Mouse (Mus musculus) brain, embryonic 14.5 days (tissue): ENCODE results near the gene Ctsd. TPM values are rescaled to one million over a fixed set of nuclear protein-coding genes. Genes with fewer than 3 reads are reported as not detected.

Experiments used
- DNase-seq: peaks from one replicate; pipeline ENCODE4 v3.0.0-alpha.2; 2011; ENCODE audit warnings: low read depth
- CTCF ChIP-seq: fragments of 200-500 bp; IDR thresholded peaks from 2 replicates; pipeline ENCODE4 v1.5.1; 2012; ENCODE audit warnings: inconsistent platforms, mild to moderate bottlenecking, moderate library complexity, borderline replicate concordance; ENCODE audit not compliant: insufficient read depth, insufficient read length; ENCODE audit errors: extremely low read depth
- POLR2A ChIP-seq: fragments of 200-500 bp; IDR thresholded peaks from 2 replicates; pipeline ENCODE4 v1.6.1; 2012; ENCODE audit warnings: mild to moderate bottlenecking, inconsistent platforms, borderline replicate concordance; ENCODE audit not compliant: poor library complexity, insufficient read depth, insufficient read length, severe bottlenecking; ENCODE audit errors: extremely low read depth
- polyA plus RNA-seq: library from polyadenylated mRNA; depleted of rRNA; stranded (reverse); fragments of >200 nt; gene quantifications from 2 replicates; pipeline ENCODE4 v1.2.3, GENCODE M21; 2012

Ctsd gene
- polyA plus RNA-seq, 1 experiment = 216 TPM

DNA sequence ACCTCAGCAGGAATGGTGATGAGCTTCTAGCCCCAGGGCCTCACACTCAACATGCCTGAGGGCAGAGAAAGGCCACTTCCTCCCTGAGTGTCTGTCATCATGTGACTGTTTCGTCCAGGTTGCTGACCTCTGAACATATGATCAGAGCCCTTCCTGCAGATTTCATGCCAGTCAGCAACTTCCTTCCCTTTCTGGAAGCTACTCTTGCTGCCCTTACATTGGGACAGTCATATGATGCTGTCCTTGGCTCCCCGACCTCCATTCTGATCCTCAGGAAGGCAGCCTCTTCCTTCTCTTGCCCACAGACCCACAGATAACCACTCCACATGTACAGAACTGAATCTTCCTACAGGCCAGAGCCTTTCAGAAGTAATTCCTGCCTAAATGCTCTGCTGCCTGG, 10.2 kb upstream of the Ctsd start:
- TF ChIP-seq CTCF (no peak), POLR2A (no peak)
- no peak for DNase-seq

DNA sequence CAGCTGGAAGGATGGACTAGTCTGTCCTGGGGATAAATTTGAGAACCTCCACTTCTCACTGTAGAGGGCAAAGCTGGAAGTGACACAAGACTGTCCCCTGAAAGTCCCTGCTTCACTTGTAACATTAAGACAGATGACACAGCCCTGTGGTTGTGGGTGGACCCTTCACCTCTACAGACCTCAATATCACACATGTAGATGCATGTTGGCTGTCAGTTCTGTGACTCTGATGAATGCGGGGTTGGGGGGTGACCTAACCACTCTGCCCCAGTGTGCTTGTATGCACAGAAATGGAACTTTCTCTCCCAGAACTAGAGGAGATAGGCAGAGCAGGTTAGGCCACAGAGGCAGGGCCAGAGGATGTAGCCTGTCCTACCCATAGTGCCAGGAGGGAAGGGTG, 8.8 kb upstream of the Ctsd start:
- DNase-seq = no peak
- TF ChIP-seq CTCF = no peak
- TF ChIP-seq POLR2A = no peak

DNA sequence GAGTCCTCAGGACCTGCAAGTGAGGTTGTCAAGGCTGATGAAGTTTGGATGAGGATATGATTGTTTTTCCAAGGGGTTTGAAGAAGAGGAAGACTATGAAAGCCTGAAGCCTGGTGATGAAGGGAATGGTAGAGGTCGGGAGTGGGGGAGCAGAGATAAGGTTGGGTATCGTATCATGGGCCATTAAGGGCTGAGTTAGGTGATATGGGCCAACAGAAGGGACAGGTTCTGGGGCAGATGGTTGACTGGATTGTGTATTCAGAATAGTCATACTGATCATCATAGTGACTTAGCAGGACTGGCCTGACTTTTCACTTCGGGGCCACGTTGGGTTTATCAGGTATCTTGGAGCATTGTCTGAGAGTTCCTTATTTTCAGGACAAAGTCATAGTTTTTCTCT, 7.6 kb upstream of the Ctsd start:
- DNase-seq = no peak

DNA sequence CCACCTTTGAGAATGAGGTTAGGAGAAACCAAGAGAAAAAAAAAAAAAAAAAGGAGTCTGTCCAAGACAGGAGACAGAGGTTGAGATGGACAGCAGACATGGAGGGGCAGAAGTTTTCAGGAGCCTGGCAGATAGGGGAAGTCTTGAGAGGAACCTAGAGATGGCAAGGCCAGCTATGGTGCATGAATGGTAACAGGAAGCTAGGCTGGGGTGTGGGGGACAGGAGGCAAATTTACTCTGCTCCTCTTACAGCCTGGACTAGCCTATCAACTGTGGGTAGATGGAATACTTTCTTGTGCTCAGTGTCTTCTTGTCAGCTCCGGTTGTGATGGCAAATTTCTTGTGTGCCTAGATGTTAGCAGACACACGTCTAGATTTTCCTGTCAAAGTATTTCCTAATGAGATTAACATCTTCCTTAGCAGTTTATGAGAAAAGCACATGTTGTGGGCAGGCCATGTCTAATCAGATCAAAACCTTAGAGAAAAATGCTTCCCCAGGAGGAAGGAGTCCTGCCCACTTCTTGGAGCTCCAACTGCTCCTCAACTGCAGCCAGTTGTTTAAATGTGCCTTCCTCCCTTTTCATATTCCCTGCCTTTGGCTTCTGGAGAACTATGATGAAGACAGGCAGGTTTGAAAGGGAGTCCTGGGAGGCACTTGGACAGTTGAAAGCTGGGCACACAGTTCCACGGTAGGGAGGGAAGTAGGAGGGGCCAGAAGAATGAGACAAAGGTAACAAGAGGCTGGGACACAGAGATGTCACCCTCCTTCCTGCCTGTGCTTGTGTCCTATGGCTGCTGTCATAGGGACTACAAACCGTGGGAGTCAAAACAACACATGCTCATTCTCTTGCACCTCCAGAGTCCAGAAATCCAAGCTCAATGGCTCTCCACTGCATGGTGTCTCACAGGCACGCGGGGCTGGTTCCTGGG, 6.7 kb upstream of the Ctsd start:
- no peak for DNase-seq
- TF ChIP-seq POLR2A (no peak), CTCF (no peak)

More for the DNA sequence above, 7.6 kb upstream of the Ctsd start:
- TF ChIP-seq CTCF (no peak), POLR2A (no peak)

DNA sequence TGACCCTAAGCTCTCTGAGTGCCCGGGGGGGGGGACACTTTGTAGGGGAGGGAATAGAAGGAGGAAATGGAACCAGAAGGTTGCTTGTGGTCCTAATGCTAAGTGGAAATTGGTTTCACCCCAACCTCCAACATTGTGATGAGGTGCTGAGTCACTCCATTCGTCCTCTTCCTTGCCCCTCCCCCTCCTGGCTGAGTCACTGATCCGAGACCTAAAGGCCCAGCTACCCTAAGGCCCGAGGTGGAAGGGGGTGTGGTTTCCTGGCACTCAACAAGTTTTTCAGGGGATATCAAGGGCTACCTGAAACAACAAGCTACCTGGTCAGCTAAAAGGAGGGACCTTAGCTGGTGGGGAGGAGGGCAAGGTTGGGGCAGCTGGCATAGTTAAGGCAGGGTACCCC, 5.4 kb upstream of the Ctsd start:
- TF ChIP-seq POLR2A = no peak
- TF ChIP-seq CTCF = no peak
- no peak for DNase-seq

DNA sequence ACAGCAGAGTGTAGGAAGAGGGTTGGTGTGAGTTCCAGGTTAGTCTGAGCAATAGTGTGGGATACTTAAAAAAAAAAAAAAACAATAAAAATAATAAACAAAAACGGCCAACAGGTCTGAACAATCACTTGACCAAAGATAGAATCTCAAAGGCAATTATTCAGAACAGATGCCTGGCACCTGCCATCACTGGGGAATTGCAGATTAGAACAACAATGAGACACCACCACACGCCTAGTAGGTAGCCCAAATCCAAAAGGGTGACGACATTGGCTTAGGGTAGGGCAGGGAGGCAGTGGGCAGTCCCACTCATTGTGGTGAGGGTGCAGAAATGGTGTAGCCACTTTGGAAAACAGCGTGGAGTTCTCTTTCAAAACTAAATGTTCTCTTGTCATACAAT, 3.8 kb upstream of the Ctsd start:
- no peak for DNase-seq
- TF ChIP-seq POLR2A = no peak
- TF ChIP-seq CTCF = no peak

DNA sequence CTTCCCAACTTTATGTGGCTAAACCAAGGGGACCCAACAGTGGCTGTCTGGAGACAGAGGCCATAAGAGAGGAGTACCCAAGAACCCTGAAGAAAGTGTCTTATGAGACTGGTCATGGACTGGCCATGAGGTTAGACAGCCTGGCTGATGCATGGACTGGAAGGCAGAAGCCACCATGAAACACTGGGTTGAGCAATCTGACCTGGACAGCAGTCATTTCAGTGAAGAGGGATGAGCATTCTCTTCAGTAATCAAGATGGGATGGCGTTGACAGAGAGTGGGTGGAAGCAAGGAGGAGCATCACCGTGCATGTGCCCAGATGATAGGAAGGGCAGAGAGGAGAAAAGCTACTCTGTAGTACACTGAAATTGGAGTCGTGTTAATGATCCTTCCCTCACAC, 3.3 kb upstream of the Ctsd start:
- TF ChIP-seq CTCF = no peak
- TF ChIP-seq POLR2A = no peak

DNA sequence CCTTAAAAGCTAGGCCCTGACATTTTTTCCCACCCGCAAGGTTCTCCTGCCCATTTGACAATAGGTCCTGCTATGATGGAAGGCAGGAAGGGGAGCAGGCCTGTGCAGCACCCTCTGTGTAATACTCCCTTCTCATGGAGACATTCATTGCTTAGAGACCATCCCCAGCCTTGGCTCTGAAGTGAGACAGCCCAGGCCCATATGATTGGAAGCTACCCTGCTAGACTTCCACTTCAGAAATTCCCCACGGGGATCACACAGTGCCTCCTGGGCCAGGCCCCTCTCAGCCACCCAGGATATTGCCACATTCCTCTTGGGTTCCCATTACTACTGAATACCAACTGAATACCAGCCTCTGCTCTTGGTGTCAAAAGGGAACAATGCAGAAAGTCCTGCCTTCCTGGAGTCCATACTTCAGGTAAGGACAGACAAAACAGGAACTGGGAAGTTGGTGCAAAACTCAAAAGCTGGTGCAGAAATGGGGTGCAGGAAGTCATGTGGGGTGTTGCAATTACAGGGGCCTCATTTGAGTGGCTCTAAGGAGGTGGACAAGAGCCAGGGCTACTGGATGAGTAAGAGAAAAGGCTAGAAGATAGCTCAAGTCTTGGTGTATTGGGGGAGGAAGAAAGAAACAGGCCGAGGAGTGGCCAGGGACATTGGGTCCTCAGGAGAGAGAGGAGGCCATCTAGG, 2.3 kb upstream of the Ctsd start:
- no peak for TF ChIP-seq CTCF
- no peak for TF ChIP-seq POLR2A
- DNase-seq = no peak

More for the DNA sequence above, 3.3 kb upstream of the Ctsd start:
- DNase-seq = no peak

DNA sequence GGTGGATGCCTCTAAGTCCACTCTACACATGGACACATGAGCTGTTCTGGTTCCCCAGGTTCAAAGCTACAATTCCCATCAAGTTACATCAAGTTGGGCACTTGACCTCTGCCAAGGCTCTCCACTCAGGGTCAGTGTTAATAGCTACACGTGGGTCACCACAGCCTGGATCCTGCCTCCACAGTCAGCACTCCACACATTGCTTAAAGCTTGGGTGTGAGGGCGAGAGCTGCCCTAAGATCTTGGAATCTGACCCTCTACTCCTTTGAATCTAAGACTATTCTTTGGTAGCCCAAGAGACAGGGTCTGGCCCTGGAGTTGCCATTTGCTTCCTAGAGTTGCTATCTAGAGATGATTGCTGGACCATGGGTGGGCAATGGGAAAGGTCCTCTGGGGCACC, 902 bp upstream of the Ctsd start:
- no peak for DNase-seq
- TF ChIP-seq CTCF (no peak), POLR2A (no peak)

DNA sequence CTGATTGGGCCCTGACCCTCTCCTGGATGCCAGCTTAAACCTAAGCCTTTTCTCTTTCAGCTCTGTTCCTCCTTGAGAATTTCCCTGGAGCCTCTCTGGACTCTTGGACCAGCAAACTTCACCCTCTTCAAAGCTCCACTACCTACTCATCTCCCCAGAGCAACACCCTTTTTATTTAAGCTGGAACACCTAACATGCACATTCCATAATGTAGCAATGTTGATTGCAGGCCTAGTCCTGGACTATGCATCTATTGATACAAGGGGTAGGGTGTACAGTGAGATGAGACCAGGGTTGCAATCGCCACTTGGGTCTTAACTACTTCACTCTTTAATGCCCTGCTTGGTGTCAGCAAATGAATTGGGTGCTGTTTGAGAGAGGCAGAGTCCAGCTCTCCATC, 360 bp upstream of the Ctsd start:
- no peak for TF ChIP-seq POLR2A
- no peak for TF ChIP-seq CTCF
- no peak for DNase-seq

DNA sequence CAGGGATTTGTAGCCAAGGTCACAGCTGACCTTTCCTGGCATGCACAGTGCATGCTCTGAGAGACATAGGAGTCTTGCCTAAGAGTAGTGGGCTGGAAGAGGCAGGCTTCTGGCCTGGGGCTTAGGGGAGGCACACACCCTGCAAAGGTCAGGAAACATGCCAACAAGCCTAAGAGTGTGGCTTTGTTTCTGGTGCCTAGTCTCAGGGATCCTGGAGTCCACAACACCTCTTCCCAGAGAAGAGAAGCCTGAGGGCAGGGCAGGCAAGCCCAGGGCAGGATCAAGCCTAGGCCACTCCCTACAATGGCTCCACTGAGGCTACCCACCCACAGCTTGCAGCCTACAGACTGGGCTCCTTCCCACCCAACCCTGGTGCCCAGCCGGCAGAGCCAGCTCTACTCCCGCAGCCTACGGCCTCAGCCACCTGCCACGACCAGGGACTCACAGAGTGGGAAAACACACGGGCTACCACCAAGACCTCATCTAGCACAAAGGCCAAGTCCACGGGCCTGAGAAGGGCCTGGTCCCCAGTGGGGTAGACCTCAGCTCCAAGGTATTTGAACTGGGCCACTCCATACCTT, 1.1 kb downstream of the Ctsd start:
- no peak for DNase-seq
- TF ChIP-seq POLR2A (no peak), CTCF (no peak)
